Mouse (Mus musculus) myocyte (in vitro differentiated cells): Measurements from ENCODE around the gene Gnao1.

Experiments used
- E2F4 ChIP-seq: IDR thresholded peaks from one replicate; pipeline ENCODE4 v1.6.1; 2011; ENCODE audit warnings: mild to moderate bottlenecking, control low read depth, moderate library complexity; ENCODE audit not compliant: insufficient read depth
- MYOD1 ChIP-seq, 3 experiments: IDR thresholded peaks; one replicate each; pipeline ENCODE4 v1.6.1; 2011; ENCODE audit warnings: control low read depth in 2 of 3, low read depth in 2 of 3, mild to moderate bottlenecking in 2 of 3, moderate library complexity in 1 of 3; ENCODE audit not compliant: insufficient read length in 2 of 3, control insufficient read depth in 1 of 3
- POLR2A ChIP-seq: IDR thresholded peaks from one replicate; pipeline ENCODE4 v1.6.1; 2011; ENCODE audit warnings: low read depth, mild to moderate bottlenecking, control low read depth, moderate library complexity; ENCODE audit not compliant: insufficient read length
- POLR2AphosphoS2 ChIP-seq: IDR thresholded peaks from one replicate; pipeline ENCODE4 v1.6.1; 2011; ENCODE audit warnings: low read depth, control low read depth; ENCODE audit not compliant: insufficient read length
- USF1 ChIP-seq: IDR thresholded peaks from one replicate; pipeline ENCODE4 v1.6.1; 2011; ENCODE audit warnings: low read depth, mild to moderate bottlenecking, control low read depth, moderate library complexity

DNA sequence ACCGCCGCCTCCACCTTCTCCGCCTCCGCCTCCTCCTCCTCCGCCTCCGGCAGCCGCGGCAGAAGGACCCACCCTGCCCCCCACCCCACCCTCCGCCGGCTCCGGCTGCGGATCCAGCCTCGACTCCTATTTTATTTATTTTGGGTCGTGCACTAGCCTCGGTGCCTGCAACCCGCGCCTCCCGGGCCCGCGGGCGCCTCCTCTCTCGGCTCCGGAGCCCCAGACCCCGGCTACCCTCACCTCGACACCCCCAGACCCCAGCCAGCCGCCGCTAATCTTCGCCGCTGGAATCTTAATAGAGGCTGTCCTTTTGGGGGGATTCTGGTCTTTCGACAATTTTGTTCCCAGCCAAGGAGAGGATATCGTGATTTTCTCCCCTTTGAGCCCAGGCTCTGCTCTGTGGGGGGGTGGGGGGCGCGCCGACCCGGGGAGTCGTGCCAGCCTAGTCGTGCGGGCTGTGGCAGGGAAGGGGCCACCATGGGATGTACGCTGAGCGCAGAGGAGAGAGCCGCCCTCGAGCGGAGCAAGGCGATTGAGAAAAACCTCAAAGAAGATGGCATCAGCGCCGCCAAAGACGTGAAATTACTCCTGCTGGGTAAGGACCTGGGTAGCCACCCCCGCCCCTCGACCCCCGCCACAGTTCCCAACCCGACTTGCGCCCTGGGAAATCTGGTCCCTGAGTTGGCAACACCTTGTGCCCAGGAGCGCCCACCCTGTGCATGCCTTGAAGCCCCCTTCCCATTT lies 1.3 kb downstream of the Gnao1 start:
- TF ChIP-seq MYOD1 (IDR thresholded peaks at IDR 0.05; ENCODE audit: control insufficient read depth in 1 of 3, insufficient read length in 2 of 3, low read depth in 2 of 3) (no peak), E2F4 (no peak), POLR2A (peak; percentile 14), POLR2AphosphoS2 (no peak), USF1 (no peak)
